Mouse (Mus musculus) embryonic facial prominence, embryonic 10.5 days (tissue): ENCODE measurements around the gene Nxn. TPM values are rescaled to one million over a fixed set of nuclear protein-coding genes. Genes with fewer than 3 reads are reported as not detected.
A peak's percentile ranks its signal among the peaks of the same experiment; 100 is the strongest.

Experiments
- DNase-seq: peaks from one replicate; pipeline ENCODE4 v3.0.0-alpha.2; 2017; ENCODE audit warnings: low spot score
- H3K27ac ChIP-seq: fragments of 300-500 bp; sonication (generic); replicated peaks from 2 replicates; pipeline ENCODE4 v1.5.1; 2016; ENCODE audit warnings: mild to moderate bottlenecking
- H3K27me3 ChIP-seq: fragments of 300-500 bp; sonication (generic); replicated peaks from 2 replicates; pipeline ENCODE4 v1.6.1; 2016; ENCODE audit warnings: low read depth, mild to moderate bottlenecking; ENCODE audit not compliant: poor library complexity, severe bottlenecking
- H3K36me3 ChIP-seq: fragments of 300-500 bp; sonication (generic); replicated peaks from 2 replicates; pipeline ENCODE4 v1.6.1; 2016; ENCODE audit warnings: mild to moderate bottlenecking, moderate library complexity
- H3K4me1 ChIP-seq: fragments of 300-500 bp; sonication (generic); 2 replicates; pipeline ENCODE4 v1.6.1; 2016
- H3K4me3 ChIP-seq: fragments of 300-500 bp; sonication (generic); 2 replicates; pipeline ENCODE4 v1.5.1; 2016; ENCODE audit warnings: mild to moderate bottlenecking, moderate library complexity
- H3K9me3 ChIP-seq: fragments of 300-500 bp; sonication (generic); 2 replicates; pipeline ENCODE4 v1.6.1; 2016; ENCODE audit warnings: mild to moderate bottlenecking
- WGBS: fragments of 180-500 bp; shearing (Covaris S2); methylation state at CpG from one replicate; pipeline ENCODE4 v1.1.7; 2016; 5-methylcytosine and 5-hydroxymethylcytosine counted together
- polyA plus RNA-seq: library from polyadenylated mRNA; unstranded; fragments of >200 nt; fragmentation: Nextera tagmentation; extraction: Ambion mirVana; gene quantifications from 2 replicates; pipeline ENCODE4 v1.2.1, GENCODE M21; 2016

Nxn gene
- polyA plus RNA-seq, 1 experiment from 2014 or later, result 42.0 TPM

- whole genome bisulfite sequencing, result 61% methylated on average over 7 of the region's 7 CpGs
- Histone ChIP-seq H3K36me3 (peaks cover 8% of the 10 kb centered on the region; the same call in 1 of the 2 replicates), H3K4me1 (peaks cover 61% of the 10 kb centered on the region)
These were observed 113.4 kb downstream of the Nxn start for GRCm38 (mm10) chr11:76285431-76286075.

GRCm38 (mm10) chr11:76283841-76284240, 115.1 kb downstream of the Nxn start:
- no peak overlapping the region for H3K27ac ChIP-seq
- H3K27me3 ChIP-seq, result no peaks in the 10 kb centered on the region
- no peak for DNase-seq
- no peak overlapping the region for H3K4me3 ChIP-seq
- H3K4me1 ChIP-seq, result peaks cover 59% of the 10 kb centered on the region
- 96% methylated on average over 6 of the region's 6 CpGs for WGBS
- H3K36me3 ChIP-seq, result peaks cover 8% of the 10 kb centered on the region; the same call in 1 of the 2 replicates
- no peaks in the 10 kb centered on the region; the same call in 1 of the 2 replicates for H3K9me3 ChIP-seq

More at GRCm38 (mm10) chr11:76285431-76286075, 113.4 kb downstream of the Nxn start:
- H3K9me3 ChIP-seq, result no peaks in the 10 kb centered on the region; the same call in 1 of the 2 replicates
- no peaks in the 10 kb centered on the region for H3K27me3 ChIP-seq
- DNase-seq, result no peak
- no peak overlapping the region for H3K4me3 ChIP-seq
- H3K27ac ChIP-seq, result no peak overlapping the region

GRCm38 (mm10) chr11:76279971-76280370, 119.0 kb downstream of the Nxn start:
- Histone ChIP-seq H3K4me3 (no peak overlapping the region), H3K36me3 (peaks cover 20% of the 10 kb centered on the region), H3K27ac (peak overlapping the region; percentile 32; the same call in 1 of the 2 replicates), H3K27me3 (no peaks in the 10 kb centered on the region), H3K9me3 (no peaks in the 10 kb centered on the region; the same call in 1 of the 2 replicates), H3K4me1 (peaks cover 33% of the 10 kb centered on the region)
- DNase-seq, result no peak
- WGBS, result 68% methylated on average over 2 of the region's 2 CpGs

- Histone ChIP-seq H3K27me3 (no peaks in the 10 kb centered on the region), H3K4me1 (peaks cover 30% of the 10 kb centered on the region), H3K27ac (peak overlapping the region; percentile 67), H3K9me3 (no peaks in the 10 kb centered on the region; the same call in 1 of the 2 replicates), H3K36me3 (peaks cover 27% of the 10 kb centered on the region), H3K4me3 (no peak overlapping the region)
- 63% methylated on average over 14 of the region's 14 CpGs for WGBS
- no peak for DNase-seq
These were observed 119.7 kb downstream of the Nxn start for GRCm38 (mm10) chr11:76278960-76279852.

- Histone ChIP-seq H3K4me3 (no peak overlapping the region), H3K27me3 (no peaks in the 10 kb centered on the region), H3K36me3 (peaks cover 59% of the 10 kb centered on the region), H3K4me1 (peaks cover 17% of the 10 kb centered on the region), H3K27ac (no peak overlapping the region), H3K9me3 (no peaks in the 10 kb centered on the region)
- DNase-seq, result no peak
- 88% methylated on average over 4 of the region's 4 CpGs for WGBS
These were observed 126.5 kb downstream of the Nxn start for GRCm38 (mm10) chr11:76272440-76272839.

- no peak for DNase-seq
- H3K4me3 ChIP-seq, result no peak overlapping the region
- 61% methylated on average over 6 of the region's 6 CpGs for WGBS
- H3K4me1 ChIP-seq, result peaks cover 45% of the 10 kb centered on the region
- H3K9me3 ChIP-seq, result no peaks in the 10 kb centered on the region
- no peaks in the 10 kb centered on the region; the same call in 1 of the 2 replicates for H3K27me3 ChIP-seq
- peaks cover 46% of the 10 kb centered on the region for H3K36me3 ChIP-seq
- H3K27ac ChIP-seq, result peak overlapping the region; percentile 79
These were observed 130.3 kb downstream of the Nxn start for GRCm38 (mm10) chr11:76268521-76269065.

- no peaks in the 10 kb centered on the region for H3K9me3 ChIP-seq
- peaks cover 41% of the 10 kb centered on the region for H3K36me3 ChIP-seq
- no peak overlapping the region for H3K4me3 ChIP-seq
- peak overlapping the region; percentile 79 for H3K27ac ChIP-seq
- H3K27me3 ChIP-seq, result peaks cover 3% of the 10 kb centered on the region
- H3K4me1 ChIP-seq, result peaks cover 50% of the 10 kb centered on the region
- 34% methylated on average over 5 of the region's 5 CpGs for WGBS
- no peak for DNase-seq
These were observed 130.9 kb downstream of the Nxn start for GRCm38 (mm10) chr11:76268001-76268459.

- no peak for DNase-seq
- peaks cover 36% of the 10 kb centered on the region for H3K36me3 ChIP-seq
- H3K27me3 ChIP-seq, result peaks cover 3% of the 10 kb centered on the region
- peaks cover 55% of the 10 kb centered on the region for H3K4me1 ChIP-seq
- 46% methylated on average over 7 of the region's 7 CpGs for WGBS
- no peak overlapping the region for H3K4me3 ChIP-seq
- H3K27ac ChIP-seq, result peak overlapping the region; percentile 79
- H3K9me3 ChIP-seq, result no peaks in the 10 kb centered on the region
These were observed 131.4 kb downstream of the Nxn start for GRCm38 (mm10) chr11:76267550-76267949.

- Histone ChIP-seq H3K4me1 (peaks cover 92% of the 10 kb centered on the region), H3K9me3 (no peaks in the 10 kb centered on the region), H3K36me3 (peaks cover 40% of the 10 kb centered on the region), H3K4me3 (peak overlapping the region; percentile 24; the same call in 1 of the 2 replicates), H3K27ac (peak overlapping the region; percentile 81), H3K27me3 (peaks cover 3% of the 10 kb centered on the region)
- 9% methylated on average over 19 of the region's 19 CpGs for WGBS
- peak; percentile 62 for DNase-seq
These were observed 136.2 kb downstream of the Nxn start for GRCm38 (mm10) chr11:76262611-76263351.

GRCm38 (mm10) chr11:76261224-76261623, 137.7 kb downstream of the Nxn start:
- Histone ChIP-seq H3K27me3 (peaks cover 3% of the 10 kb centered on the region), H3K36me3 (peaks cover 45% of the 10 kb centered on the region), H3K4me3 (no peak overlapping the region), H3K27ac (peak overlapping the region; percentile 58; the same call in 1 of the 2 replicates), H3K9me3 (no peaks in the 10 kb centered on the region), H3K4me1 (peaks cover 91% of the 10 kb centered on the region)
- no peak for DNase-seq
- WGBS, result 75% methylated on average over 12 of the region's 12 CpGs

GRCm38 (mm10) chr11:76260208-76261050, 138.5 kb downstream of the Nxn start:
- Histone ChIP-seq H3K4me1 (peaks cover 93% of the 10 kb centered on the region), H3K4me3 (no peak overlapping the region), H3K9me3 (no peaks in the 10 kb centered on the region), H3K27ac (peak overlapping the region; percentile 58), H3K36me3 (peaks cover 45% of the 10 kb centered on the region), H3K27me3 (peaks cover 3% of the 10 kb centered on the region; the same call in 1 of the 2 replicates)
- WGBS, result 56% methylated on average over 10 of the region's 10 CpGs
- no peak for DNase-seq
